Mouse (Mus musculus) liver, embryonic 15.5 days (tissue): ENCODE data around the gene Pibf1. TPM values are rescaled to one million over a fixed set of nuclear protein-coding genes. Genes with fewer than 3 reads are reported as not detected.

Source experiments
- ATAC-seq: fragments of 200-750 bp; cut with Nextera tagmentation; 2 replicates; pipeline ENCODE4 v1.8.0; 2017; ENCODE audit warnings: moderate number of reproducible peaks, mild to moderate bottlenecking, moderate library complexity; ENCODE audit not compliant: insufficient read depth
- H3K27ac ChIP-seq: fragments of 300-500 bp; sonication (generic); replicated peaks from 2 replicates; pipeline ENCODE4 v1.5.1; 2015; ENCODE audit warnings: mild to moderate bottlenecking, inconsistent platforms
- H3K27me3 ChIP-seq: fragments of 300-500 bp; sonication (generic); 2 replicates; pipeline ENCODE4 v1.6.1; 2015; ENCODE audit warnings: mild to moderate bottlenecking, inconsistent platforms
- H3K36me3 ChIP-seq: fragments of 300-500 bp; sonication (generic); replicated peaks from 2 replicates; pipeline ENCODE4 v1.6.1; 2015; ENCODE audit warnings: moderate library complexity, mild to moderate bottlenecking, inconsistent platforms
- H3K4me1 ChIP-seq: fragments of 300-500 bp; sonication (generic); replicated peaks from 2 replicates; pipeline ENCODE4 v1.6.1; 2015; ENCODE audit warnings: inconsistent platforms
- H3K4me2 ChIP-seq: fragments of 300-500 bp; sonication (generic); 2 replicates; pipeline ENCODE4 v1.6.1; 2015; ENCODE audit warnings: moderate library complexity, mild to moderate bottlenecking, inconsistent platforms
- H3K4me3 ChIP-seq: fragments of 300-500 bp; sonication (generic); replicated peaks from 2 replicates; pipeline ENCODE4 v1.5.1; 2015; ENCODE audit warnings: mild to moderate bottlenecking, inconsistent platforms
- H3K9ac ChIP-seq: fragments of 300-500 bp; sonication (generic); 2 replicates; pipeline ENCODE4 v1.6.1; 2015; ENCODE audit warnings: moderate library complexity, mild to moderate bottlenecking, inconsistent platforms
- H3K9me3 ChIP-seq: fragments of 300-500 bp; sonication (generic); replicated peaks from 2 replicates; pipeline ENCODE4 v1.6.1; 2016; ENCODE audit warnings: inconsistent platforms
- WGBS: fragments of 180-500 bp; shearing (Covaris S2); methylation state at CpG from one replicate; pipeline ENCODE4 v1.1.7; 2015; ENCODE audit warnings: mixed read lengths; ENCODE audit not compliant: insufficient replicate concordance; 5-methylcytosine and 5-hydroxymethylcytosine counted together
- polyA plus RNA-seq: library from polyadenylated mRNA; unstranded; fragments of >200 nt; fragmentation: Nextera tagmentation; extraction: Ambion mirVana; gene quantifications from 2 replicates; pipeline ENCODE4 v1.2.1, GENCODE M21; 2015

Gene Pibf1
- polyA plus RNA-seq, 1 experiment from 2014 or later, result 5.2 TPM

DNA sequence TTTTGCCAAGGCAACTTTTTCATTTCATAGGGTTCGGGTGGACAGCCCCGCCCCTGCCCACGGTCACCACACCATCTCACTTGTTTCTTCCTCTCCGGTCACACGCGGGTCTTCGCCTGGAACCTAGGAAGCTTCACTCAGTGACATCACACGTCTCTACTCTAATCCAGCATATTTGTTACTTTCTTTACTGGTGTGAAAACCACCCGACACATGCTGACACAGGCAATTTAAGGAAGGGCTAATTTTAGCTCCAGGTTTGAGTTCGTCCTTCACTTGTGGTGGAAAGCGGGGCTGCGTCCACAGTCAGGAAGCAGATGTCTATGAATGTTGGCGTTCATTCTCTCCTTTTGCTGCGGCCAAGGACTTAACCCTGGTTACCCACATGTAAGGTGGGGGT is 166.6 kb downstream of the Pibf1 start:
- no peak overlapping the region; the same call in 1 of the 2 replicates for H3K4me2 ChIP-seq

DNA sequence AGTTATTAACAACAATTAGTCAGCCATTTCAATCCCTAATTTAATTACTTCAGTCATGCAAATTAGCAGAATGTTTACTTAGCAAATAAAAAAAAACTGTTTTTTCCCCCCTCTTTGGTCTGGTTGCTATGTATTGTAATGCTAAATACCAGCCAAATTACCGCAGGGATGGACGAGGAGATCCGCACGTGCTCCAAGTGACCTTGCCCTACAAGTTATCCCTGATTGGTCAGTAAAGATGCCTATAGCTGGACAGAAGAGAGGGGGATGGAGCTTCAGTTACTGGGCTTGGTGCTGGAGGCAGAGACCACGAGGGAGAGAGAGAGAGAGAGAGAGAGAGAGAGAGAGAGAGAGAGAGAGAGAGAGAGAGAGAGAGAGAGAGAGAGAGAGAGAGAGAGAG is 167.5 kb downstream of the Pibf1 start:
- Histone ChIP-seq H3K36me3 (no peaks in the 10 kb centered on the region), H3K9ac (no peak overlapping the region), H3K4me1 (peaks cover 14% of the 10 kb centered on the region), H3K4me2 (no peak overlapping the region), H3K9me3 (no peaks in the 10 kb centered on the region), H3K27ac (no peak overlapping the region), H3K4me3 (no peak overlapping the region), H3K27me3 (no peaks in the 10 kb centered on the region)
- 69% methylated on average over 5 of the region's 5 CpGs for WGBS
- ATAC-seq, result no peak

More for the DNA sequence above, 166.6 kb downstream of the Pibf1 start:
- WGBS, result 42% methylated on average over 14 of the region's 14 CpGs
- Histone ChIP-seq H3K9ac (no peak overlapping the region), H3K4me1 (peaks cover 14% of the 10 kb centered on the region), H3K9me3 (no peaks in the 10 kb centered on the region), H3K27ac (no peak overlapping the region), H3K27me3 (no peaks in the 10 kb centered on the region), H3K36me3 (no peaks in the 10 kb centered on the region), H3K4me3 (no peak overlapping the region)
- ATAC-seq, result no peak

DNA sequence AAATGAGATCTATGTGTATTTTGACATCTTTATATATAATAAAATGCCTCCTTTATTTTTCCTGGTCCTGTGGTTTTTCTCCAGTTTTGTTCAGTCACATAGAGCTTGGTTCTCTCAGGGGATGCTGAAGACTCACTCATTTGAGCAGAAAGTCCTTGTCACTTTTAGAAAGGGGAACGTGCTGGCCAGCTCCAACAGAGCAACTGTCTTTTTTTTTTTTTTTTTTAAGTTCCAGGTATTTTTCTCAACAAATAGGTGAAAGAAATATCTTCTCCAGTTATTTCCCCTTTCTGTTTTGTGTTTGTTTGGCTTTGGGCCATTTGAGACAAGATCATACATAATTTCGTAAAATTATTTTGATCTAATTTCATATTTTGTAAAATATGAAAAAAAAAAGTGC is 174.8 kb downstream of the Pibf1 start:
- no peak overlapping the region for H3K27ac ChIP-seq
- no peaks in the 10 kb centered on the region for H3K36me3 ChIP-seq
- H3K4me1 ChIP-seq, result no peaks in the 10 kb centered on the region
- no peak overlapping the region for H3K4me3 ChIP-seq
- no peaks in the 10 kb centered on the region for H3K9me3 ChIP-seq
- no peak for ATAC-seq
- H3K9ac ChIP-seq, result no peak overlapping the region
- H3K27me3 ChIP-seq, result no peaks in the 10 kb centered on the region
- no peak overlapping the region for H3K4me2 ChIP-seq
- 38% methylated on average over 2 of the region's 2 CpGs for WGBS

DNA sequence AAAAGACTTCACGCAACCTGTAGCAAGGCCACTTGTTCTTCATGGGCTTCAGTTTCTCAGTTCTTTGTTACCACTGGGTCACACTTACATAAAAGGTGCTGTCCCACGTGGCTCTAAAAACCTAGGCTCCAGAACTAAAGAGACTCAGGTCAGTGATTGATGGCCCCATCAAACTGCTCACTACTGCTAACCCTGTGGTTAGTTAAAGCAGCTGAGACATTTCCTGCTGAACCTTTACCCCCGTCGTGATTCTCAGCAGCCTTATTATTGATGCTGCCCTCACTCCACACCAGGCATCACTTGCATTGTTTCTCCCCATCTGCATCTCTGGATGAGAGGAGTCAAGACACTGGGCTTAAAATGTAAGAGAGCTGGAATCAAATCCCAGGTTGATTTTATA is 176.6 kb downstream of the Pibf1 start:
- Histone ChIP-seq H3K36me3 (no peaks in the 10 kb centered on the region), H3K27me3 (no peaks in the 10 kb centered on the region), H3K4me2 (no peak overlapping the region), H3K9ac (no peak overlapping the region), H3K27ac (no peak overlapping the region), H3K4me1 (no peaks in the 10 kb centered on the region), H3K4me3 (no peak overlapping the region), H3K9me3 (no peaks in the 10 kb centered on the region)
- no peak for ATAC-seq
- WGBS, result 27% methylated on average over 4 of the region's 4 CpGs

DNA sequence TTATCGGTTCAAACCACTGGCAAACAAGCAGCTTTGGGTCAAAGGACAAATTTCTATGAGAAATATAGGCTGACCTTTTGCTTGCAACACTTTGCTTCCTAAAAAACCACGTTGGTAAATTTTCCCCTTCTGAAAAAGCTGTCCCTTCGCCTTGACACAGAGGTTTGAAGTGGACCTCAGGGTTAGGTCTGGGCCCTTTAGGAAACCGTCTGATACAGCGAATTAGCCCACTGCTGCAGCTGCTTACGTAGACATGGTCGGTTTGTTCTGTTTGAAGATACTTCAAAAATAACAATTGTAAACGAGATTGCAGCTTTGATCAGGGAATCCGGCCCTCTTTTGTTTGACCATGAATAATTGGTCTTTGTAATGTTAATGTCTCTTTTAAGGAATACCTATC is 179.1 kb downstream of the Pibf1 start:
- Histone ChIP-seq H3K36me3 (no peaks in the 10 kb centered on the region), H3K9me3 (no peaks in the 10 kb centered on the region), H3K4me1 (no peaks in the 10 kb centered on the region), H3K27ac (no peak overlapping the region), H3K4me2 (no peak overlapping the region), H3K27me3 (no peaks in the 10 kb centered on the region), H3K4me3 (no peak overlapping the region), H3K9ac (no peak overlapping the region)
- no peak for ATAC-seq
- 37% methylated on average over 9 of the region's 9 CpGs for WGBS

DNA sequence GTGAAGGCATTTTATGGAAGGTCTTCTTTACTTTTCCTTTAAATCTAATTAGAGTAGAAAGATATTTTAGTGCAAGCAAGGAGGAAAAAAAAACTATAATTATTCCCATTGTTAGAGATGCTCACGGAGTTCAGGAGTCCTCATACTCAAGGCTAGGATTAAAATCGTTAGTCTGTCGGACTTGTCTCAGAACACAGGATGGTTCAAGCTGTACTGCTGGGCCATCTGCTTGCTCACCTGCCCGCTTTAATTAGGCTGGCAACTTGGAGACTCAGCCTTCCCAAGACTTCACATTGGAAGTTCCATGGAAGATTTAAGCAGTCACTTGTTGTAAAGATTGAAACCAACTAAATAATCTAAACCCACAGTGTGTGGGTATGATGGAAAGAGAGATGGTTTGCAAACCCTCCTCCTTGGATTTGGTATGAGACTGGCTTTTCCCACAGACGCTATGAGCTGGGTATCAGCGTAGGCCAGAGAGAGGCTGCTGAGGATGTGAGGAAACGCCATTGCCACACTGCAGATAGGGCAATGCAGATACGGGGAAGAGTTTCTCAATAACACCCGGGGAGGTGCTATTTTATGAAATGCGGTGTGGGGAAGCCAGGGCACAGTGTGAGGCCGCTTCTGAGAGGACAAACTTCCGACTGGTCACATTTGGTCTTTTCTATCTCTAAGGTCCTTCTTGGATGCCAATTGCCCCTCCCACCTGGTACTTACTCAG is 179.7 kb downstream of the Pibf1 start:
- no peaks in the 10 kb centered on the region for H3K27me3 ChIP-seq
- WGBS, result 31% methylated on average over 12 of the region's 12 CpGs
- H3K36me3 ChIP-seq, result no peaks in the 10 kb centered on the region
- H3K4me1 ChIP-seq, result no peaks in the 10 kb centered on the region
- H3K9me3 ChIP-seq, result no peaks in the 10 kb centered on the region
- H3K4me3 ChIP-seq, result no peak overlapping the region
- H3K9ac ChIP-seq, result no peak overlapping the region
- H3K27ac ChIP-seq, result no peak overlapping the region
- H3K4me2 ChIP-seq, result no peak overlapping the region
- peak; percentile 47 for ATAC-seq

DNA sequence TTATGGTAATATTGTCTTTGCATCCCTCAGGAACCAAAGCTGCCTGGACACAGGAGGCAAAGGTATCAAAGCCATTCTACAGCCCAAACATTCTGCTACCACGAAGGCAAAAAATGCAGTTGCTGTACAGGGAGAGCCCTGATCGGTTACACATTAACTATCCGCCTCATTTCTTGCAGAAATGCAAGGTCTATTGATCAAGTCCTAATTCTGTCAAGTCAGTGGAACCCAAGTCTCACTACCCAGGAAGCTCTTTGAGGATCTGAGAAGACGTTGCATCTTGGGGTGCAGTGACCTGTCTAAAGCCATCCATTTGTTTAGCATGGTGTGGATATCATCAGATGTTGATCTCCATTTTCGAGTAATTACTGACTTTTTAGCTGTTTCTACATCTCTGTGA is 181.2 kb downstream of the Pibf1 start:
- Histone ChIP-seq H3K27me3 (no peaks in the 10 kb centered on the region), H3K36me3 (no peaks in the 10 kb centered on the region), H3K27ac (no peak overlapping the region), H3K9me3 (no peaks in the 10 kb centered on the region), H3K4me2 (no peak overlapping the region), H3K4me3 (no peak overlapping the region), H3K4me1 (no peaks in the 10 kb centered on the region), H3K9ac (no peak overlapping the region)
- no peak for ATAC-seq
- WGBS, result 48% methylated on average over 5 of the region's 5 CpGs

DNA sequence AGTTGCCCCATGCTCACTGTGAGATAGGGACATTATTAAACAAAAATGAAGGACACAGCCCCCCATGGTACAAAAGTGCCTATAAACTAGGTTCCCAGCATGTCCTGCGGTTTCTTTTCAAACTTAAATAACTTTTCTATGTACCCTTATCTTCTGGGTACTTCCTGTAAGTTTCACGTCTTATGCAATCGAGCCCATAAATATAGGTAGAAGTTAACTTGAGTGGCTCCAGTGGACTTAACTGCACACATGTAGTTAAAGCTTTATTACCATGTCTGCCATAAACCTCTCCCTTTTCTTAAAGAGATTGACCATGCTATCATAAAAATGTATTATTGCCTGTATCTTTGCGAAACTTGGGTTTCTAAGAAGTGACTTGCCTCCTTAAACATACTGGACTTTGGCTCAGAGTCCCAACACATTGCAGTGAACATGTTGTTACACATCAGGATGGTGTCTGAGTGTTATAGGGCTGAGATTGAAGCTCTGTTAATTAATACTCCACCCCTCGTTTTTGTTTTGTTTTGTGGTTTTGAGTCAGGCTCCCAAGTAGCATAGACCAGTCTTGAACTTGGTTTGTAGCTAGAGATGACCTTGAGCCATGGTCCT is 181.7 kb downstream of the Pibf1 start:
- Histone ChIP-seq H3K4me3 (no peak overlapping the region), H3K4me1 (no peaks in the 10 kb centered on the region), H3K36me3 (no peaks in the 10 kb centered on the region), H3K9me3 (no peaks in the 10 kb centered on the region), H3K27me3 (no peaks in the 10 kb centered on the region), H3K4me2 (no peak overlapping the region), H3K9ac (no peak overlapping the region), H3K27ac (no peak overlapping the region)
- WGBS, result 36% methylated on average over 5 of the region's 5 CpGs
- no peak for ATAC-seq

DNA sequence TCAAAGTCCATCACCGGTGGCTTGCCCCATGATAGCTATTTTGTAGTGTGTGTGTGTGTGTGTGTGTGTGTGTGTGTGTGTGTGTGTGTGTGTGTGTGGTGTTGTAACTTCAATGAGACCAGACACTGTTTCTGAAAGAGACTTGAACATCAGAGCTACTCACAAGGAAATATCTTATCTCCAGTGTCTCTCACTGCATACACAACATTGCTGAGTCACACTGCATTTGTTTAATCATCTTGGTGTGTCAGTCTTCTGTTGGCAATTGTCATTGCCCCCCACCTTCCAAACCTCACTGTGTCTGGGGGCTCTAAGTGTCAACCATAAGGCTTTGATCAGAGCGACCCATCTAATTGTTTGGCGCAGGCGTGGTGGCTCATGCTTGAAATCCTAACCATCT is 186.3 kb downstream of the Pibf1 start:
- no peak for ATAC-seq
- 64% methylated on average over 4 of the region's 4 CpGs for WGBS
- no peak overlapping the region for H3K27ac ChIP-seq

DNA sequence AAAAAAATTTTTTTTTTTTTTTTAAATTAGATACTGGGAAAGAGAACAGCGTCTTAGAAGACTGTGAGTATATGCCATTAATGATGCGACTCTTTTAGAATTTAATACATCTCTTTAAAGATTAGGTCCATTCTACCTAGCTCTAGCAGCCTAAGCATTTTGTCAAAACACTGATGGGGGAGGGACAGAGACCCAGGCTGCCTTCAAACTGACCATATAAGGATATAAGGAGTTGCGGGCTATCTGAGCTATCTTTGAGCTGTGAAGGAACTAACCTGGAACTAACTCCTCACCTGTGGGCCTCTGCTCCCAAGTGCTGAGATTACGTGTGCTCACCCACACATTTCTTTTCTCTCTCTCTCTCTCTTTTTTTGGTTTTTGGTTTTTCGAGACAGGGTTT is 193.0 kb downstream of the Pibf1 start:
- Histone ChIP-seq H3K36me3 (no peaks in the 10 kb centered on the region), H3K27me3 (peaks cover 15% of the 10 kb centered on the region), H3K4me2 (no peak overlapping the region), H3K4me3 (no peak overlapping the region), H3K9ac (no peak overlapping the region), H3K27ac (no peak overlapping the region), H3K4me1 (no peaks in the 10 kb centered on the region), H3K9me3 (no peaks in the 10 kb centered on the region)
- ATAC-seq, result no peak
- 72% methylated on average over 5 of the region's 5 CpGs for WGBS

More for the DNA sequence above, 186.3 kb downstream of the Pibf1 start:
- H3K4me3 ChIP-seq, result no peak overlapping the region
- no peak overlapping the region for H3K9ac ChIP-seq
- no peak overlapping the region for H3K4me2 ChIP-seq
- H3K4me1 ChIP-seq, result no peaks in the 10 kb centered on the region
- H3K9me3 ChIP-seq, result no peaks in the 10 kb centered on the region
- H3K27me3 ChIP-seq, result no peaks in the 10 kb centered on the region
- no peaks in the 10 kb centered on the region for H3K36me3 ChIP-seq

DNA sequence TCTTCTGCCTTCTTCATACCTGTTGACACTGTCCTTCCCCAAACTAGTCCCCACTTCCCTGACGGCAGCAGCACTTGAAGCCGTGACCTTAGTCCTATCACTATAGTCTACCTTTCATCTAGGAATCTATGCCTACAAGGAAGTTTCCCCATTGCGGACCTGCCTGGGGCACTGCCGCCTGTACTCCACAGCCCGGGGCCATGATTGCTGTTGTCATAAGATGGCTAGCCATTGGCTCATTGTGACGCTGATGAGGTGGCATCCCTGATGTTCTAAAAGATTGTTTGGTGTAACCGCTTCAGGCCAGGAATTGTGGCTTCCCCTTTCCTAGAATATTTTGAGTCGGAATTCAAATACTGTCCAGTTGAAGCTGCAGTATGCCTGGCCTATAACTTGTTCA is 195.2 kb downstream of the Pibf1 start:
- Histone ChIP-seq H3K9me3 (no peaks in the 10 kb centered on the region), H3K4me1 (peaks cover 14% of the 10 kb centered on the region), H3K4me3 (no peak overlapping the region), H3K36me3 (no peaks in the 10 kb centered on the region), H3K27ac (no peak overlapping the region), H3K9ac (no peak overlapping the region), H3K27me3 (peaks cover 37% of the 10 kb centered on the region), H3K4me2 (no peak overlapping the region)
- WGBS, result 71% methylated on average over 8 of the region's 8 CpGs
- no peak for ATAC-seq
